28 mouse cellular contexts compared by ENCODE assay signal in genomic region chr14:73163363-73163998, GRCm38 (mm10). TPM values are rescaled to one million over a fixed set of nuclear protein-coding genes. Genes with fewer than 3 reads are reported as not detected.
DNase-seq lines count a peak whose midpoint lies in the region; ATAC-seq lines count a peak whose summit lies in the region.
"Had no signal": no experiment of that assay in that cellular context is flagged by ENCODE, and none has a peak within 500 bp of the region (broad histone marks: within the 10 kb centered on the region; RNA-seq: fewer than 3 reads in every experiment).

No protein-coding gene starts in this region.

- ATAC-seq in heart, embryonic 11.5 days (replicated peaks; ENCODE audit: insufficient number of reproducible peaks, low FRiP score, low TSS enrichment): no peak
- peak; percentile 81 for ATAC-seq in common myeloid progenitor, adult 5-6 weeks (replicated peaks; ENCODE audit: low read depth, poor library complexity, severe bottlenecking)
- ATAC-seq in megakaryocyte, adult 5-6 weeks (ENCODE audit: poor library complexity, severe bottlenecking): peak; percentile 33; the same call in 1 of the 2 replicates
- peak; percentile 77 for ATAC-seq in megakaryocyte-erythroid progenitor cell, adult 5-6 weeks (replicated peaks; ENCODE audit: low FRiP score, low TSS enrichment, poor library complexity, severe bottlenecking)
- no peak for ATAC-seq in hindbrain, embryonic 12.5 days (ENCODE audit: low FRiP score)
- ATAC-seq: CD4-positive, CD25-positive, alpha-beta regulatory T cell, adult 4 months; forebrain, embryonic 15.5 days; intestine, postnatal 0 days had no signal

- 82% methylated on average over 10 of the region's 10 CpGs for WGBS in heart, embryonic 11.5 days (ENCODE audit: insufficient replicate concordance)
- 97% methylated on average over 10 of the region's 10 CpGs for WGBS in hindbrain, embryonic 12.5 days

- intact Hi-C loops in left cerebral cortex, postnatal 14 days (cut with DNase I): no loop called here

- H3K9ac ChIP-seq in heart, embryonic 11.5 days (ENCODE audit: low read depth, low read length): no peak overlapping the region
- H3K9ac ChIP-seq in hindbrain, embryonic 12.5 days: no peak overlapping the region
- H3K9ac ChIP-seq: embryonic facial prominence, embryonic 13.5 days; forebrain, embryonic 12.5 days; forebrain, embryonic 15.5 days; heart, embryonic 12.5 days; heart, embryonic 15.5 days; hindbrain, embryonic 15.5 days had no signal

- no peak overlapping the region for H3K4me3 ChIP-seq in heart, embryonic 11.5 days (ENCODE audit: low read depth, low read length)
- no peak overlapping the region for H3K4me3 ChIP-seq in hindbrain, embryonic 12.5 days
- H3K4me3 ChIP-seq: embryonic facial prominence, embryonic 10.5 days; embryonic facial prominence, embryonic 13.5 days; erythroblast, embryonic 14.5 days; forebrain, embryonic 12.5 days; forebrain, embryonic 15.5 days; heart, embryonic 12.5 days; heart, embryonic 15.5 days; hindbrain, embryonic 15.5 days had no signal

- no peaks in the 10 kb centered on the region for H3K9me3 ChIP-seq in heart, embryonic 11.5 days (replicated peaks; ENCODE audit: control insufficient read depth, low read length)
- H3K9me3 ChIP-seq in hindbrain, embryonic 12.5 days (replicated peaks): no peaks in the 10 kb centered on the region
- H3K9me3 ChIP-seq: embryonic facial prominence, embryonic 10.5 days; embryonic facial prominence, embryonic 13.5 days; forebrain, embryonic 12.5 days; forebrain, embryonic 15.5 days; heart, embryonic 12.5 days; heart, embryonic 15.5 days; hindbrain, embryonic 15.5 days had no signal

- H3K27me3 ChIP-seq in heart, embryonic 11.5 days (ENCODE audit: control insufficient read depth, insufficient read depth, low read length): no peaks in the 10 kb centered on the region
- no peaks in the 10 kb centered on the region for H3K27me3 ChIP-seq in hindbrain, embryonic 12.5 days
- H3K27me3 ChIP-seq: embryonic facial prominence, embryonic 13.5 days; forebrain, embryonic 12.5 days; forebrain, embryonic 15.5 days; heart, embryonic 12.5 days; heart, embryonic 15.5 days; hindbrain, embryonic 15.5 days had no signal

- no peaks in the 10 kb centered on the region for H3K4me1 ChIP-seq in heart, embryonic 11.5 days (ENCODE audit: control insufficient read depth, insufficient read depth, low read length)
- H3K4me1 ChIP-seq in hindbrain, embryonic 12.5 days: no peaks in the 10 kb centered on the region
- H3K4me1 ChIP-seq: forebrain, embryonic 12.5 days; forebrain, embryonic 15.5 days; heart, embryonic 12.5 days; heart, embryonic 15.5 days; hindbrain, embryonic 15.5 days had no signal

- DNase-seq in heart, adult 11 months: peak; percentile 56
- no peak for DNase-seq in left cerebral cortex, postnatal 14 days (ENCODE audit: low spot score in 2 of 2)
- DNase-seq in adrenal gland, postnatal 36 days: no peak
- DNase-seq: adrenal gland, adult 2 months; adrenal gland, postnatal 14 days; B cell, adult 2 months; cerebellum, adult 18-20 months; cerebellum, adult 9-10 months; cerebellum, postnatal 25 days; embryo, embryonic 11 days; gastrocnemius, postnatal 25 days; heart, postnatal 10 days; heart, postnatal 36 days had no signal

- peaks cover 31% of the 10 kb centered on the region for H3K36me3 ChIP-seq in heart, embryonic 11.5 days (ENCODE audit: control insufficient read depth, insufficient read depth, low read length)
- H3K36me3 ChIP-seq in hindbrain, embryonic 12.5 days: peaks cover 66% of the 10 kb centered on the region

- no peak overlapping the region for H3K4me2 ChIP-seq in heart, embryonic 11.5 days
- no peak overlapping the region for H3K4me2 ChIP-seq in hindbrain, embryonic 12.5 days (replicated peaks)
- H3K4me2 ChIP-seq: embryonic facial prominence, embryonic 13.5 days; forebrain, embryonic 12.5 days; forebrain, embryonic 15.5 days; heart, embryonic 12.5 days; heart, embryonic 15.5 days; hindbrain, embryonic 15.5 days had no signal

- no peak overlapping the region for H3K27ac ChIP-seq in heart, embryonic 11.5 days (ENCODE audit: low read depth, low read length)
- no peak overlapping the region for H3K27ac ChIP-seq in hindbrain, embryonic 12.5 days
- H3K27ac ChIP-seq: embryonic facial prominence, embryonic 10.5 days; embryonic facial prominence, embryonic 13.5 days; forebrain, embryonic 12.5 days; forebrain, embryonic 15.5 days; heart, embryonic 15.5 days; hindbrain, embryonic 15.5 days had no signal

RNA-seq across cellular contexts. Expression of gene Rcbtb2, which starts 40.6 kb away (rescaled TPM):
- 71.4 and 74.7 TPM in 2 replicates for polyA plus RNA-seq in heart, embryonic 11.5 days (2014; fragmentation: Nextera tagmentation; extraction: Ambion mirVana)
- total RNA-seq in common myeloid progenitor, adult 5-6 weeks (2017): 27.5 and 36.2 TPM in 2 replicates
- total RNA-seq in megakaryocyte, adult 5-6 weeks (2015): 68.3 and 69.2 TPM in 2 replicates
- total RNA-seq in megakaryocyte, adult 5-6 weeks (2017): 35.9 and 37.7 TPM in 2 replicates
- 16.7 and 26.2 TPM in 2 replicates for total RNA-seq in megakaryocyte-erythroid progenitor cell, adult 5-6 weeks (2014; fragmentation: Nextera tagmentation)
- total RNA-seq in megakaryocyte-erythroid progenitor cell, adult 5-6 weeks (2017): 20.5 and 33.5 TPM in 2 replicates
- polyA plus RNA-seq in hindbrain, embryonic 12.5 days (2016; fragmentation: Nextera tagmentation; extraction: Ambion mirVana): 124 and 127 TPM in 2 replicates
- 10 to 100 TPM; 20.5 to 22.8 TPM for total RNA-seq in left cerebral cortex, postnatal 14 days (2021)
- 10 to 100 TPM; 32.2 to 37.1 TPM for total RNA-seq in adrenal gland, postnatal 36 days (2021)

Comparison
In these comparisons a context has a peak if more than half of its experiments do, and no peak if none do; other contexts are left out.
1. ATAC-seq: peak in common myeloid progenitor, adult 5-6 weeks (single experiment), megakaryocyte, adult 5-6 weeks (single experiment) and megakaryocyte-erythroid progenitor cell, adult 5-6 weeks (single experiment); none in heart, embryonic 11.5 days (single experiment) and hindbrain, embryonic 12.5 days (single experiment).